Mouse (Mus musculus): ENCODE data around the gene Lfng. TPM values are rescaled to one million over a fixed set of nuclear protein-coding genes. Genes with fewer than 3 reads are reported as not detected.

Gene Lfng
- polyA plus RNA-seq, 1 experiment from 2014 or later = 3.3 TPM

DNA sequence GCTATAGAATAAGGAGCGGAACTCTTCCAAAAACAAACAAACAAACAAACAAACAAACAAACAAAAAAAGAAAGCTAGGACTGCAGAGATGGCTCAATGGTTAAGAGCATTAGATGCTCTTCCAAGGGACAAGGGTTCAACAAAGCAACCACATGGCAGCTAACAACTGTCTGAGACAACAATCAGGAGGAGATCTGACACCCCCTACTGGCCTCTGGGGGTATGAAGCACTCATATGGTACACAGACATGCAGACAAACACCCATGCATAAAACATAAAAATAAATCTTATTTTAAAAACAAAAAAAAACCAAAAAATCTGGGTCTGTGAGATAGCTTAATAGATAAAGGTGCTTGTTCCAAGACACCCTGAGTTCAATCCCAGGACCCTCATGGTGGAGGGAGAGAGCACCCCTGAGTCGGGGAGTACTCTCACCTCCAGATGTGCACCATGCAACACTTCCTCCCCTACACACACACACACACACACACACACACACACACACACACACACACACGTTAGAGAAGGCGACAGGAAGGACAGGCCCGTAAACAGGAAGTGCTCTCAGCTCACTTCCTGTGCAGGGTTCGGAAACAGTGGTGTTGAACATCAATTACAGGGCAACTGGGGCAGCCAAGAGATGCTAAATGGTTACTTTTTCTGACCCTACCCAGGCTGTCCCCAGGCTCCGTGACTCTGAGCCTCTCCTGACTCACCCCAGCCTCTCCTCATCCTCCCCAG is 29.4 kb downstream of the Lfng start:
- H3K9ac ChIP-seq (ENCODE audit: low read depth, low read length) = no peak overlapping the region
- no peak overlapping the region for H3K4me2 ChIP-seq
- no peak overlapping the region for H3K27ac ChIP-seq (ENCODE audit: low read depth, low read length)
- no peaks in the 10 kb centered on the region for H3K9me3 ChIP-seq (replicated peaks; ENCODE audit: control insufficient read depth, low read length)
- no peaks in the 10 kb centered on the region for H3K27me3 ChIP-seq (ENCODE audit: control insufficient read depth, insufficient read depth, low read length)
- peaks cover 11% of the 10 kb centered on the region for H3K4me1 ChIP-seq (ENCODE audit: control insufficient read depth, insufficient read depth, low read length)
- 82% methylated on average over 7 of the region's 7 CpGs for WGBS (ENCODE audit: insufficient replicate concordance)
- no peak overlapping the region for H3K4me3 ChIP-seq (ENCODE audit: low read depth, low read length)
- no peak for ATAC-seq (replicated peaks; ENCODE audit: insufficient number of reproducible peaks, low FRiP score, low TSS enrichment)
- peaks cover 33% of the 10 kb centered on the region for H3K36me3 ChIP-seq (ENCODE audit: control insufficient read depth, insufficient read depth, low read length)

GRCm38 (mm10) chr5:140637058-140637410 is 29.9 kb downstream of the Lfng start:
- no peak for ATAC-seq (replicated peaks; ENCODE audit: insufficient number of reproducible peaks, low FRiP score, low TSS enrichment)
- Histone ChIP-seq H3K9ac (ENCODE audit: low read depth, low read length) (no peak overlapping the region), H3K27me3 (ENCODE audit: control insufficient read depth, insufficient read depth, low read length) (no peaks in the 10 kb centered on the region), H3K4me2 (no peak overlapping the region), H3K36me3 (ENCODE audit: control insufficient read depth, insufficient read depth, low read length) (peaks cover 29% of the 10 kb centered on the region), H3K4me1 (ENCODE audit: control insufficient read depth, insufficient read depth, low read length) (peaks cover 16% of the 10 kb centered on the region), H3K4me3 (ENCODE audit: low read depth, low read length) (no peak overlapping the region), H3K9me3 (replicated peaks; ENCODE audit: control insufficient read depth, low read length) (no peaks in the 10 kb centered on the region), H3K27ac (ENCODE audit: low read depth, low read length) (no peak overlapping the region)
- WGBS (ENCODE audit: insufficient replicate concordance) = 89% methylated on average over 6 of the region's 6 CpGs

DNA sequence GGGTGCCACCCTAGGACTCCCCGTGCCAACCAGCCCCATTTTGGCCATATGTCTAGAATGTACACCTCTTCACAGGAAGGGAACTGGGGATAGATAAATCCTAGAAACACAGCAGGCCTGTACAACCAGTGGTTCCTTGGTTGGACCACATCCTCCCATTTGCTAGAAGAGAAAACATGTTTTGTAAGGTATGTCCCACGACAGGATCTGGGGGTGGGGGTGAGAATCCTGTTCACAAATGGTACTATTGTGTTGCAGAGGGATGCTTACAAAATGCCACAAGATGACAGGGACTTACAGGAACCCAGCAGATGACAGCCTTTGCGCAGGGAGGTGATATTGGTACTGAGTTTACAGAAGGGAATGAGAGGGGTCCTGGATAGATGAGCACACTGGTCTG is 30.9 kb downstream of the Lfng start:
- Histone ChIP-seq H3K4me1 (ENCODE audit: control insufficient read depth, insufficient read depth, low read length) (peaks cover 19% of the 10 kb centered on the region), H3K9me3 (replicated peaks; ENCODE audit: control insufficient read depth, low read length) (no peaks in the 10 kb centered on the region), H3K9ac (ENCODE audit: low read depth, low read length) (no peak overlapping the region), H3K27ac (ENCODE audit: low read depth, low read length) (no peak overlapping the region), H3K36me3 (ENCODE audit: control insufficient read depth, insufficient read depth, low read length) (peaks cover 21% of the 10 kb centered on the region), H3K4me2 (no peak overlapping the region), H3K27me3 (ENCODE audit: control insufficient read depth, insufficient read depth, low read length) (no peaks in the 10 kb centered on the region), H3K4me3 (ENCODE audit: low read depth, low read length) (no peak overlapping the region)
- no peak for ATAC-seq (replicated peaks; ENCODE audit: insufficient number of reproducible peaks, low FRiP score, low TSS enrichment)
- 81% methylated on average over 3 of the region's 3 CpGs for WGBS (ENCODE audit: insufficient replicate concordance)

DNA sequence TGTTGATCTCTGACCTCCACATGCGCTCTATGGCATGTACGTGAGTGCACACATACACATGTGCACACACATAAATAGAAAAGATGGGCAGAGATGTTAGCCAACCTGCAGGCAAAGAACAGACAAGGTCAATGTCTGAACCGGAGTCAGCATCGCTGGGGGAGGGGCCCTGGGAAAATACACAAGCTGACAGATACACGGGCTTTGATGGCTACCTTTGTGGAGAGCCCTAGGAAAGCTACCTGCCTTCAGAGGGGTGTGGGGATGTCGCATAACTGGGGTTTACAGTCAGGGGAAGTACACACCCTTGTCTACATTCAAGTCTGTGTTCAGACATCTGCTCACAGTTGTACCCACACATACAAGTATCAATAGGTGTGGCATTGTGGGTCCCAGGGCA is 31.4 kb downstream of the Lfng start:
- Histone ChIP-seq H3K36me3 (ENCODE audit: control insufficient read depth, insufficient read depth, low read length) (peaks cover 16% of the 10 kb centered on the region), H3K27me3 (ENCODE audit: control insufficient read depth, insufficient read depth, low read length) (no peaks in the 10 kb centered on the region), H3K27ac (ENCODE audit: low read depth, low read length) (no peak overlapping the region), H3K4me1 (ENCODE audit: control insufficient read depth, insufficient read depth, low read length) (peaks cover 19% of the 10 kb centered on the region), H3K9ac (ENCODE audit: low read depth, low read length) (no peak overlapping the region), H3K9me3 (replicated peaks; ENCODE audit: control insufficient read depth, low read length) (no peaks in the 10 kb centered on the region), H3K4me3 (ENCODE audit: low read depth, low read length) (no peak overlapping the region), H3K4me2 (no peak overlapping the region)
- 91% methylated on average over 6 of the region's 6 CpGs for WGBS (ENCODE audit: insufficient replicate concordance)
- no peak for ATAC-seq (replicated peaks; ENCODE audit: insufficient number of reproducible peaks, low FRiP score, low TSS enrichment)

GRCm38 (mm10) chr5:140639312-140639711 is 32.2 kb downstream of the Lfng start:
- no peaks in the 10 kb centered on the region for H3K9me3 ChIP-seq (replicated peaks; ENCODE audit: control insufficient read depth, low read length)
- ATAC-seq (replicated peaks; ENCODE audit: insufficient number of reproducible peaks, low FRiP score, low TSS enrichment) = no peak
- no peak overlapping the region for H3K4me2 ChIP-seq
- peaks cover 11% of the 10 kb centered on the region for H3K36me3 ChIP-seq (ENCODE audit: control insufficient read depth, insufficient read depth, low read length)
- no peak overlapping the region for H3K27ac ChIP-seq (ENCODE audit: low read depth, low read length)
- no peaks in the 10 kb centered on the region for H3K27me3 ChIP-seq (ENCODE audit: control insufficient read depth, insufficient read depth, low read length)
- no peak overlapping the region for H3K9ac ChIP-seq (ENCODE audit: low read depth, low read length)
- 87% methylated on average over 4 of the region's 4 CpGs for WGBS (ENCODE audit: insufficient replicate concordance)
- H3K4me3 ChIP-seq (ENCODE audit: low read depth, low read length) = no peak overlapping the region
- peaks cover 24% of the 10 kb centered on the region for H3K4me1 ChIP-seq (ENCODE audit: control insufficient read depth, insufficient read depth, low read length)

- Histone ChIP-seq H3K36me3 (ENCODE audit: control insufficient read depth, insufficient read depth, low read length) (peaks cover 10% of the 10 kb centered on the region), H3K9ac (ENCODE audit: low read depth, low read length) (no peak overlapping the region), H3K4me2 (no peak overlapping the region), H3K4me3 (ENCODE audit: low read depth, low read length) (no peak overlapping the region), H3K9me3 (replicated peaks; ENCODE audit: control insufficient read depth, low read length) (no peaks in the 10 kb centered on the region), H3K27me3 (ENCODE audit: control insufficient read depth, insufficient read depth, low read length) (no peaks in the 10 kb centered on the region), H3K27ac (ENCODE audit: low read depth, low read length) (no peak overlapping the region), H3K4me1 (ENCODE audit: control insufficient read depth, insufficient read depth, low read length) (peaks cover 29% of the 10 kb centered on the region)
- 81% methylated on average over 14 of the region's 14 CpGs for WGBS (ENCODE audit: insufficient replicate concordance)
- ATAC-seq (replicated peaks; ENCODE audit: insufficient number of reproducible peaks, low FRiP score, low TSS enrichment) = no peak
Observed at GRCm38 (mm10) chr5:140639871-140640270, 32.8 kb downstream of the Lfng start.

GRCm38 (mm10) chr5:140640812-140641211 is 33.7 kb downstream of the Lfng start:
- H3K27me3 ChIP-seq (ENCODE audit: control insufficient read depth, insufficient read depth, low read length) = no peaks in the 10 kb centered on the region
- 75% methylated on average over 2 of the region's 2 CpGs for WGBS (ENCODE audit: insufficient replicate concordance)
- peaks cover 36% of the 10 kb centered on the region for H3K4me1 ChIP-seq (ENCODE audit: control insufficient read depth, insufficient read depth, low read length)
- H3K27ac ChIP-seq (ENCODE audit: low read depth, low read length) = no peak overlapping the region
- H3K9me3 ChIP-seq (replicated peaks; ENCODE audit: control insufficient read depth, low read length) = no peaks in the 10 kb centered on the region
- no peak overlapping the region for H3K4me2 ChIP-seq
- peaks cover 4% of the 10 kb centered on the region for H3K36me3 ChIP-seq (ENCODE audit: control insufficient read depth, insufficient read depth, low read length)
- no peak overlapping the region for H3K4me3 ChIP-seq (ENCODE audit: low read depth, low read length)
- 0 out of 2 replicates have a peak overlapping the region, but pooled peaks have one; percentile 22 for H3K9ac ChIP-seq (ENCODE audit: low read depth, low read length)
- no peak for ATAC-seq (replicated peaks; ENCODE audit: insufficient number of reproducible peaks, low FRiP score, low TSS enrichment)

GRCm38 (mm10) chr5:140641254-140641928 is 34.3 kb downstream of the Lfng start:
- H3K9ac ChIP-seq (ENCODE audit: low read depth, low read length) = 0 out of 2 replicates have a peak overlapping the region, but pooled peaks have one; percentile 22
- no peaks in the 10 kb centered on the region for H3K27me3 ChIP-seq (ENCODE audit: control insufficient read depth, insufficient read depth, low read length)
- no peak overlapping the region for H3K4me3 ChIP-seq (ENCODE audit: low read depth, low read length)
- H3K27ac ChIP-seq (ENCODE audit: low read depth, low read length) = no peak overlapping the region
- H3K9me3 ChIP-seq (replicated peaks; ENCODE audit: control insufficient read depth, low read length) = no peaks in the 10 kb centered on the region
- 63% methylated on average over 10 of the region's 10 CpGs for whole genome bisulfite sequencing (ENCODE audit: insufficient replicate concordance)
- no peak overlapping the region for H3K4me2 ChIP-seq
- peaks cover 4% of the 10 kb centered on the region for H3K36me3 ChIP-seq (ENCODE audit: control insufficient read depth, insufficient read depth, low read length)
- no peak for ATAC-seq (replicated peaks; ENCODE audit: insufficient number of reproducible peaks, low FRiP score, low TSS enrichment)
- H3K4me1 ChIP-seq (ENCODE audit: control insufficient read depth, insufficient read depth, low read length) = peaks cover 42% of the 10 kb centered on the region
